Mouse (Mus musculus) liver (tissue): ENCODE data around the gene Tmem150a.

Experiments
- DNase-seq: peaks from one replicate; pipeline ENCODE4 v3.0.0-alpha.2; 2020; ENCODE audit warnings: mixed read lengths

The Tmem150a gene

DNA sequence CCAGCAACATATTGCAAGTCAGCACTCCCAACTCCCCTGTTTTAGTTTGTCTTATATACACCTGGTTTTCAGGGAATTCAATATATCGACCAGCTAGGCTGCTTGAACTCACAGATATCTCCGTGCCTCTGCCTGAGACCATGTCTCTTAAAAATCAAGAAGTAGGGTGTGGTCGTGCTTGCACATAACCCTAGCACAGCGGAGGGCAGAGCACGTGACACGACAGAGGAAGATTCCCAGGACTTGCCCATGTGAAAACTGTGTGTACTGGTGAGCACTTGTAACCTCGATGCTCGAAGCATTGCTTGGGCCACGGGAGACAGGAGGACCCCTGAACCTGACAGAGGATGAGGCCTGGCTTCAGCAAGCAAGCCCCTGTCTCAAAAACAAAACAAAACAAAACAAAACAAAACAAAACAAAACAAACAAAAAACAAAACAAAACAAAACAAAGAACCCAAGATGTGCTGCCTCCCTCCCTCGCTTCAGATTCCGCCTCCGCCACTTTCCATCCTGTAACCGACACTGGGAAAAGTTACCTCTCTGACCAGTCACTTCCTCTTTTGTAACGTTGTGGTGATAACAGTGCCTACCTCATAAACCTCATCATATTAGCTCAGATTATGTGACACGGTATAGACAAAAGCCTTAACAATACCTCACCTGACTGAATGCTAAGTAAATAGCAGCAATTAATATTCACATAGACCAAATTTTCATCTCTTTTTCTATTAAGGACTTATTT, 19.7 kb downstream of the Tmem150a start:
- DNase-seq, result peak; percentile 75

DNA sequence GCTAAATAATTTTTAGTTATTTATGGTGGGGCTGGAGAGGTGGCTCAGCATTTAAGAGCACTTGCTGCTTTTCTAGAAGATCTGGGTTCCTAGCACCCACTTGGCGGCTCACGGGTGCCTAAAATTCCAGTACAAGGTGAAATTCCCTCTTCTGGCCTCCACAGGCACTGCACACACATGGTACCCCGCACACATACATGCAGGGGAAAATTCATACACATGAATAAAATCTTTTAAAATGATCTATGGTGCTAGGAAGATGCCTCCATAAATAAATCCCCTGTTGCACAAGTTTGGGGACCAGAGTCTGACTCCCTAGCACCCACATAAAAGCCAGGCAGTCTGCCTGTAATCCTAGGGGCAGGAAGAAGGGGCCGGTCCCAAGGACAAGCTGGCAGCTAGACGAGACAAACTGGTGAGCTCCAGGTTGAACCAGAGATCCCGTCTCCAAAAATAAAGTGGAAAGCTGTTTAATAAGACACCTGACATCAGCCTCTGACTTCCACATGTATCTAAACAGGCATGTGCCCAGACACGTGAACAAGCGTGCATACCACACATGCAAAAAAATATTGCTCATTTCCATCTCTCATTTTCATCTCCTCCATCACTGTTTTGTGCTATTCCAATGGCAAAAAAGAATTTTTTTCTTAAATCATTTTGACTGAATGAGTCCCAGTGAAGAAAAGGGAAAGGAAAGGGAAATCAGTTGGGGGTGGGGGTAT, 23.4 kb downstream of the Tmem150a start:
- no peak for DNase-seq

DNA sequence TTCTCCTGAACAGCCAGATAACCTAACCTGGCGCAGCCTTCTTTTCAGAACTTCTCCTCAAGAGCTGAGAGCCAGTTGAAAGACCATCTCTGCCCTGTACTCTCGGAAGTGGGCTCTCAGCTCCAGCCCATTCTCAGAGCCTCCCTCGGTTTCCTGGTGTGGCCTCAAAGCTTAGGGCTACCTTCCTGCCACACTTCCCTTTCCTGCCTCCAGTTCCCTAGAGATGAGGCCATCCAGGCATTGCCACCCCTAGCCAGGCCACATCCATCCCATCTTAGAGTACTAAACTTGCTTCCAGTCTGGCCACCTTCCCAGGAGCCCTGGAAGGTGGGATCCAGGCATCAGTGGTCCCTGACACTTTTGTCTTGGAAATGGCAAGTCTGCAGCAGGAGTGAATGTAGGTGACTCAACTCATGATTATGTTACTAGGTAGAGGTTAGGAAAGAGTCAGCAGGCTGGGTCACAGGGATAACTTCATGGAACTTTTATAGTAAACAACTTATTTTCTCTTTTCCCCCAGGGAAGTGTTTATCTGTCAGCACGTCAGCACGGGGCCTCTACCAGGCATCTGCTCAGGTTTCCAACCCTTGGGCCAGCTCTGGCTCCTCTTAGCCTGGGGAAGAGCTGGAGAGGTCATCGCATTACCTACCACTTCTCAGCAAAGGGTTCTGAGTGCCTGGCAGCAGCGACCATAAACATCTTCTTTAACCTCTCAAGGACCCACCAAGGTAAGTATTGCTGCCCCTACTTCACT, 24.3 kb downstream of the Tmem150a start:
- DNase-seq, result no peak

DNA sequence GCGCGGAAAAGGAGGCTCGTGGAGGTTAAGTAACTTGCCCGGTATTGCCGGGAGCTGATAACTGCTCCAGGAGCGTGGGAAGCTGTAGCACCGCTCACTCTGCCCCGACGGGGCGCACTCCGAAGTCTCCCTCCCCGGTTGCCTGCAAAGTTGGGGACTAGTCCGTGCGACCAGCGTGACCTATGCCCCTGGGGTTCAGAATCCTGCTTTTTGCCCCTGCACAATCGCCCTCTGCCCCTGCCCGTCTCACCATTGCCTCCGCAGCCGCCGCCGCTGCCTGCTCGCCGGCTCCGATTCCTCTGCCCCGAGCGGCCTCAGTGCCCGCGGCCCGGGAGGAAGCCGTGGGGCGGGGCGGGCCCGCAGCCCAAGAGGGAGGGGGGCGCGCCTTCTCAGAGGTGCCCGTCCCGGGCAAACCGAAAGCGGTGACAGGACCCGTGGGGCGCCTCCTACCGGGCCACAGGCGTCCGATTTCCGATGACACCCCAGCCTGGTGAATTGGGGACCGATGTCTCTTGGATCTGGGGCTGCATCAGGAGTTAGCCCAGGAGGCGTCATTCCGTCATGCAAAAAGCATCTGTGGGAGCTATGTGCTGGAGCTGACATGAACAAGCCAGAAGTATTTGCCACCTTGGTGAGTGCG, 25.0 kb downstream of the Tmem150a start, which contains the start of gene Vamp5:
Vamp5 (minus strand) TSS at position 338 of the 640 bp plus-strand sequence.
- peak; percentile 92 for DNase-seq

DNA sequence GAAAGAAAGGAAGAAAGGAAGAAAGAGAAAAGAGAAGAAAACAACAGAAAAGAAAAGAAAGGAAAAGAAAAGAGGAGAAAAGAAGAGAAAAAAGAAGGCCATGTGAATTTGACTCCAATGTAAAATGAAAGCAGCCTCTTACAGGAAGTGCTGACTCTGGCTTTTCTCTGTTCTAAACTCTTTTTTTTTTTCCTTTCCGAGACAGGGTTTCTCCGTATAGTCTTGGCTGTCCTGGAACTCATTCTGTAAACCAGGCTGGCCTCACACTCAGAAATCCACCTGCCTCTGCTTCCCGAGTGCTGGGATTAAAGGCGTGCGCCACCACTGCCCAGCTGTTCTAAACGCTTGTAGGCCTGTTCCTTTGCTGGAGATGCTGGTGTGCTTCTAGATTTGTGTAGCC, 27.2 kb downstream of the Tmem150a start:
- no peak for DNase-seq

- DNase-seq, result no peak
Observed at GRCm38 (mm10) chr6:72383142-72383820, 28.0 kb downstream of the Tmem150a start.

- peak; percentile 72 for DNase-seq
Observed at GRCm38 (mm10) chr6:72383952-72384351, 28.7 kb downstream of the Tmem150a start.

DNA sequence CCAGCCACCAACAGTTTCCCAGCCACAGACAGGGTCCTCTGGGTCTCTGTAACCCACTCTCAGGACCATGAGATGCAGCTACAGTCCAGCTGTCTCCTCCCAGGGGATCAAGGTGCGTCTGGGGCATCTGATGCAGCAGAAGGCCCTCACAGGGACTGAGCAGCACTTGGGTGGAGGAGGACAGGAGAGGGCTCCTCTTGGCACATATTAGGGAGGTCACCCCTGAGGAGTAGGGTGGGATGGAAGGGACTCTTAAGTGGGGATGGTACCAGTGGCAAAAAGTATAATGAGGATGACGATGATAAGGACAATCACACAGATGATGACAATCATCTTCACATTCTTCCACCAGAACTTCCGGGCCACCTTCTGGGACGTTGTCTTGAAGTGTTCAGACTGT, 30.0 kb downstream of the Tmem150a start:
- DNase-seq, result no peak

DNA sequence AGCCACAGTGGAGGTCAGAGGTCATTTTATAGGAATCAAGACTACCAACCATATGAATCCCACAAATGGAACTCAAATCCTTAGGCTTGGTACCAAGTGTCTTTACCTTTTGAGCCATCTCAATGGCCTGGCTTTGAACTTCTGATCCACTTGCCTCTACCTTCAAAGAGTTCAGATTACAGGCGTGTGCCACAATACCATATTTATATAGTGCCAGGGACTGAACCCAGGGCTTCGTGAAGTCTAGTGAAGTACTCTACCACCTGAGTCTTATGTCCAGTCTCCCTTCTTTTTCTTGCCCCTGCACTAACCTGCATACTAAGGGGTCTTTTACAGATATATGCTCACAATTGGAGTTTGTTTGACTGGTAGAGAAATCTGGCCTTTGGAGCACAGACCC, 31.3 kb downstream of the Tmem150a start:
- no peak for DNase-seq

DNA sequence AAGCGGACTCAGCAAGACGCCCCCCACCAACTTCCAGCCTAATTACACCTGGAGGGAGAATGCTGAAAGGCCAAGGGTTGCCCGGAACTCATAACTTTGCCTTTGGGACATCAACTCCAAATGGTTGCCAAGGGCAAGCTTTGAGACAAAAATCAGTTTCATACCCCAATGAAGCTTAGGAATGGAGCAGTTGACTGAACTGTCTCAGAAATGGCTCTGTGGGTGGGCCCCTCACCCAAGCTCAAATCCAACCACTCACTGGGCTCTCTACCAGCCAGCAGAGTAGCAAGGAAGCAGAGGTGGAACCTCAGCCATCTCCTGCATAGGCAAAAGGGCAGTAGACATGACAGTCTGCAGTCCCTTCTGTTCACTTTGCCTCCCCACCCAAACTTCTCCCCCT, 32.6 kb downstream of the Tmem150a start:
- DNase-seq, result no peak

GRCm38 (mm10) chr6:72388266-72388665, 33.0 kb downstream of the Tmem150a start:
- DNase-seq, result no peak

DNA sequence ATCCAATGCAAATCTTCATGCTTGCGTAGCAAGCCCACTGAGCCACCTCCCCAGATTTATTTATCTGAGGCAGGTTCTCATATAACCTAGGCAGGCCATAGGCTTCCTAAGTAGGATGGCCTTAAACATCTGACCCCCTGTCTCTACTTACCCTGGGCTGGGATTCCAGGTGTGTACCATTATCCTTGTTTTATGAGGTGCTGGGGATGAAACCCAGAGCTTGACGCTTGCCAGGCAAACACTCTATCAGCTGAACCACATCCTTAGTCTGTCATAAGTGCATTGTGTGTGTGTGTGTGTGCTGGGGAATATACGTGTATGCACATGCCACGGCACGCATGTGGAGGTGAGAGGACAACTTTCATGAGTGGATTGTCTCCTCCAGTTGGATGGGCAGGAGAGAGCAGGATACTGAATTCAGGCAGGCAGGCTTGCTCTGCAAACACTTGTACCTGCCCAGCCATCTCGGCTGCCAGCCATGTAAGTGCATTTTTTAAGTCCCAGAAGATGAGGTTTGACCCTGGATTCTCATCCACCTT, 33.6 kb downstream of the Tmem150a start:
- peak; percentile 23 for DNase-seq

GRCm38 (mm10) chr6:72389471-72389940, 34.3 kb downstream of the Tmem150a start:
- peak; percentile 92 for DNase-seq

GRCm38 (mm10) chr6:72389941-72390771, 34.9 kb downstream of the Tmem150a start, which contains the start of gene Vamp8:
TSS of gene Vamp8 (minus strand) at chr6:72390703.
- peak; percentile 85 for DNase-seq

DNA sequence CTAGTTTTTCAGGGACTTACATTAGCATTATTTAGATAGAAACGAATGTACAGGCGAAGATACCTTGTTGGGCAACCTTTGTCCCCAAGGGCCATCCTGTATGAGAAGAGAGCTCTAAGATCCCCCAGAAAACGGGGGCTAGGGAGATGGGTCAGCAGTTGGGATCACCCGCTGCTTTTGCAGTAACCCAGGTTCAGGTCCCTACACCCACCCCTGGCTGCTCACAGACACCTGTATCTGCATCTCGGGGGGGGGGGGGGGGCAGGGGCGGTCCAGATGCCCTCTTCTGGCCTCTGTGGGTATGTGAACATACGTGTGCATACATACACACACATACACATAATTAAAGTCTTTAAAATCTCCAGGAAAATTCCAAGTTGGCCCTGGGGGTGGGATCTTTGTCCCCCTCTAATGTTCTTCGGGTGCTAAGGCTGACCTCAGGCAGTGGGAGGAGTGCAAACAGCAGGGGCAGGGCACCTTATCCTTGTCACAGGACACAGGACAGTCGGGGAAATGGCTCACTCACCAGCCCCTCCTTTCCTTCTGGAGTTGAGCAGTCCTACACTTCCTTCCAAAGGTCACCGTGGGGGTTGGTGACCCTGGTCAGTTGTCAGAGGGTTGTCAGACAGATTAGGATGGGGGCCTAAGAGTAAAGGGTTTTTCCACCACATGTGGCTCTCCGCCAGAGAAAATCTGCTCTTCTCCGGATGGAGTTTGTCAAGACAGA, 35.7 kb downstream of the Tmem150a start:
- peak; percentile 84 for DNase-seq

GRCm38 (mm10) chr6:72392341-72392740, 37.1 kb downstream of the Tmem150a start:
- DNase-seq, result no peak

GRCm38 (mm10) chr6:72396837-72397251, 41.6 kb downstream of the Tmem150a start:
- no peak for DNase-seq

- no peak for DNase-seq
Observed at GRCm38 (mm10) chr6:72399967-72400366, 44.7 kb downstream of the Tmem150a start.

- DNase-seq, result peak; percentile 81
Observed at GRCm38 (mm10) chr6:72401875-72402274, 46.6 kb downstream of the Tmem150a start.

DNA sequence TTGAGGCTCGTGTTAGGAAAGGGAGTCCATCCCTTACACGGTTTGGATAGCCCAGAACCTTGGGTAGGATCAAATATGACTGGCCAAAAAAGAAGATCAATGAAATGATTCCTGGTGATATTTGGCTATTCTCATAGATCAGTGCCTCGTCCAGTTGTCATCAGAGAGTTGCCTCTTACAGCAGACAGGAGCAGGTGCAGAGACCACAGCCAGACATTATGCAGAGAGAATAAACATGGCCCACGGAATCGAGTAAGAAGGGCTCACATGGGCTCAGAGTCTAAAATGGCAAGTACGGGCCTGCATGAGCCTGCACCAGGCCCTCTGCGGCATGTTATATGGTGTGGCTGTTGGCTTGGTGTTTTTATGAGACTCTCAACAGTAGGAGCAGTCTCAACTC, 50.1 kb downstream of the Tmem150a start:
- no peak for DNase-seq
